In the genomic region with DNA sequence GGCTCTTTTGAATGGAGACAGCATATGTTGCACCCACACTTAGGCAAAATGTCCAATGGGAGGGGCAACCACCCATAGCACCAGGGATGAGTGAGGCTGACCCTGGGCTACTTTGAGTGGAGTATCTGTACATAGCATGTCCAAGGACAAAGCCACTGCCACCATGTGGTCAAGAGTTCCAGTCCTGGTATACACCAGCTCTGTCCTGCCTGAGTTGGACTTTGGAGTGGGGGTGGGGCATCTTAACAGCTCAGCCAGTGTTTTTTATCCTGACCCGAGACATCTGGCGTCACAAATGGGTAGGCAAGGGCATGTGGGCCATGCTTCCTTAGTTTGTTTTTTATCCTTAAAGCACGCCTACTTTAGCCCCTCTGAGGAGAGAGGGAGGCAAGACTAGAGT, we compare ENCODE assay signal across 14 mouse cellular contexts. TPM values are rescaled to one million over a fixed set of nuclear protein-coding genes. Genes with fewer than 3 reads are reported as not detected.
DNase-seq lines count a peak whose midpoint lies in the region; ATAC-seq and TF ChIP-seq lines count a peak whose summit lies in the region.
"Had no signal": no experiment of that assay in that cellular context is flagged by ENCODE, and none has a peak within 500 bp of the region (broad histone marks: within the 10 kb centered on the region; RNA-seq: fewer than 3 reads in every experiment).

No protein-coding gene starts in this region.

- H3K36me3 ChIP-seq in midbrain, embryonic 15.5 days (replicated peaks) = no peaks in the 10 kb centered on the region
- no peaks in the 10 kb centered on the region for H3K36me3 ChIP-seq in midbrain, postnatal 0 days (ENCODE audit: insufficient read depth, low read length)
- H3K36me3 ChIP-seq in kidney, embryonic 15.5 days = no peaks in the 10 kb centered on the region
- H3K36me3 ChIP-seq: liver, embryonic 12.5 days had no signal

- intact Hi-C loops in left cerebral cortex, postnatal 25 days (cut with DNase I) = loop anchor here (2.0 kb wide), 1 partner anchor 16 kb away; no protein-coding TSS in a partner anchor

- WGBS in midbrain, embryonic 15.5 days = 49% methylated on average over 3 of the region's 3 CpGs
- WGBS in midbrain, postnatal 0 days = 63% methylated on average over 3 of the region's 3 CpGs
- WGBS in kidney, embryonic 15.5 days = 19% methylated on average over 3 of the region's 3 CpGs

- no peaks in the 10 kb centered on the region for H3K9me3 ChIP-seq in midbrain, embryonic 15.5 days
- H3K9me3 ChIP-seq in midbrain, postnatal 0 days (ENCODE audit: low read length) = no peaks in the 10 kb centered on the region
- H3K9me3 ChIP-seq in kidney, embryonic 15.5 days (replicated peaks) = no peaks in the 10 kb centered on the region
- H3K9me3 ChIP-seq: liver, embryonic 12.5 days had no signal

- ATAC-seq in midbrain, embryonic 15.5 days (replicated peaks) = peak; percentile 25; the same call in 1 of the 2 replicates
- ATAC-seq in midbrain, postnatal 0 days (ENCODE audit: low FRiP score) = no peak
- ATAC-seq in kidney, embryonic 15.5 days (replicated peaks; ENCODE audit: low FRiP score) = peak; percentile 45; the same call in 1 of the 2 replicates
- no peak for ATAC-seq in inflammation-experienced regulatory T-cells, adult 6 months
- ATAC-seq: liver, embryonic 12.5 days had no signal

- no peak overlapping the region for H3K4me2 ChIP-seq in midbrain, embryonic 15.5 days
- H3K4me2 ChIP-seq in midbrain, postnatal 0 days (ENCODE audit: low read depth, low read length, poor library complexity, severe bottlenecking) = no peak overlapping the region
- no peak overlapping the region for H3K4me2 ChIP-seq in kidney, embryonic 15.5 days

- no peak overlapping the region for H3K9ac ChIP-seq in midbrain, embryonic 15.5 days
- no peak overlapping the region for H3K9ac ChIP-seq in midbrain, postnatal 0 days (replicated peaks; ENCODE audit: low read length, poor library complexity, severe bottlenecking)
- no peak overlapping the region for H3K9ac ChIP-seq in kidney, embryonic 15.5 days
- H3K9ac ChIP-seq: liver, embryonic 12.5 days had no signal

- no peak overlapping the region for H3K27ac ChIP-seq in midbrain, embryonic 15.5 days
- H3K27ac ChIP-seq in midbrain, postnatal 0 days (ENCODE audit: low read depth, low read length) = no peak overlapping the region
- H3K27ac ChIP-seq in kidney, embryonic 15.5 days = peak overlapping the region; percentile 77
- H3K27ac ChIP-seq: liver, embryonic 12.5 days; stomach, postnatal 0 days had no signal

- no peak overlapping the region for H3K4me3 ChIP-seq in midbrain, embryonic 15.5 days
- no peak overlapping the region for H3K4me3 ChIP-seq in midbrain, postnatal 0 days (ENCODE audit: low read depth, low read length)
- no peak overlapping the region for H3K4me3 ChIP-seq in kidney, embryonic 15.5 days (replicated peaks)

- TF ChIP-seq CTCF in midbrain, postnatal 0 days (IDR thresholded peaks at IDR 0.05) = no peak

- peak; percentile 21 for DNase-seq in embryo, embryonic 10 days (ENCODE audit: low spot score)
- no peak for DNase-seq in embryo, embryonic 9.5 days (ENCODE audit: extremely low spot score)
- DNase-seq in midbrain, postnatal 0 days (ENCODE audit: low spot score) = no peak
- DNase-seq in lung, adult 18-20 months = no peak
- DNase-seq in left cerebral cortex, postnatal 25 days (ENCODE audit: low spot score in 2 of 2) = no peak
- DNase-seq: heart, postnatal 4 days; lung, postnatal 10 days; thymus, postnatal 36 days had no signal

- peaks cover 12% of the 10 kb centered on the region for H3K4me1 ChIP-seq in midbrain, embryonic 15.5 days
- peaks cover 3% of the 10 kb centered on the region; the same call in 1 of the 2 replicates for H3K4me1 ChIP-seq in midbrain, postnatal 0 days (ENCODE audit: insufficient read depth, low read length)
- peaks cover 32% of the 10 kb centered on the region for H3K4me1 ChIP-seq in kidney, embryonic 15.5 days
- H3K4me1 ChIP-seq: liver, embryonic 12.5 days had no signal

- H3K27me3 ChIP-seq in midbrain, embryonic 15.5 days (replicated peaks) = no peaks in the 10 kb centered on the region
- H3K27me3 ChIP-seq in midbrain, postnatal 0 days (ENCODE audit: insufficient read depth, low read length) = no peaks in the 10 kb centered on the region
- peaks cover 37% of the 10 kb centered on the region for H3K27me3 ChIP-seq in kidney, embryonic 15.5 days

RNA-seq across cellular contexts. Expression of gene Adra2c, which starts 36.5 kb away (rescaled TPM):
- 0.32 and 0.86 TPM in 2 replicates for polyA plus RNA-seq in midbrain, embryonic 15.5 days (2015; fragmentation: Nextera tagmentation; extraction: Ambion mirVana)
- total RNA-seq in midbrain, postnatal 0 days (2014; rRNA removed) = 7.4 and 10.5 TPM in 2 replicates
- polyA plus RNA-seq in midbrain, postnatal 0 days (2015; fragmentation: Nextera tagmentation; extraction: Ambion mirVana) = 0.79 and 0.96 TPM in 2 replicates
- polyA plus RNA-seq in kidney, embryonic 15.5 days (2015; fragmentation: Nextera tagmentation; extraction: Ambion mirVana) = 0.40 and 0.41 TPM in 2 replicates
- not detected for polyA plus RNA-seq in inflammation-experienced regulatory T-cells, adult 6 months (2017; shearing (Covaris generic))
- total RNA-seq in left cerebral cortex, postnatal 25 days (2021) = 10 to 100 TPM; 20.6 to 24.4 TPM
- total RNA-seq: megakaryocyte-erythroid progenitor cell, adult 5-6 weeks had no signal
- polyA plus RNA-seq: stomach, postnatal 0 days had no signal

Comparison
In these comparisons a context has a peak if more than half of its experiments do, and no peak if none do; other contexts are left out.
1. ATAC-seq: peak in midbrain, embryonic 15.5 days (single experiment) and kidney, embryonic 15.5 days (single experiment); none in midbrain, postnatal 0 days (single experiment) and inflammation-experienced regulatory T-cells, adult 6 months (single experiment).